In genomic region chr8:10717297-10717696, GRCm38 (mm10) we compare ENCODE assay signal across 23 mouse cellular contexts.
DNase-seq lines count a peak whose midpoint lies in the region; ATAC-seq and TF ChIP-seq lines count a peak whose summit lies in the region.
"Had no signal": no experiment of that assay in that cellular context is flagged by ENCODE, and none has a peak within 500 bp of the region (broad histone marks: within the 10 kb centered on the region; RNA-seq: fewer than 3 reads in every experiment).

No protein-coding gene starts in this region.

- no peak overlapping the region for H3K9ac ChIP-seq in kidney, embryonic 14.5 days (ENCODE audit: low read depth, low read length)
- no peak overlapping the region for H3K9ac ChIP-seq in kidney, postnatal 0 days (ENCODE audit: low read depth, low read length)
- H3K9ac ChIP-seq: embryonic facial prominence, embryonic 12.5 days; embryonic facial prominence, embryonic 15.5 days; forebrain, postnatal 0 days; hindbrain, embryonic 13.5 days had no signal

- peak; percentile 21 for DNase-seq in embryo, embryonic 10 days (ENCODE audit: low spot score)
- no peak for DNase-seq in embryo, embryonic 10.5 days (ENCODE audit: low spot score)
- no peak for DNase-seq in kidney, postnatal 10 days
- DNase-seq in kidney, postnatal 0 days (ENCODE audit: low spot score), result peak; percentile 46
- DNase-seq in kidney, adult 11 months, result no peak
- DNase-seq in mesoderm, embryonic 11.5 days (ENCODE audit: low read depth, low spot score), result peak; percentile 37
- DNase-seq: adrenal gland, adult 8-10 months; adrenal gland, postnatal 25 days; cerebellum, adult 11-12 months; cerebellum, adult 8-10 months; cerebellum, postnatal 10 days; cerebellum, postnatal 36 days; forebrain, postnatal 0 days; gastrocnemius, adult 2 months; gastrocnemius, postnatal 14 days; heart, adult 11 months had no signal

- peaks cover 7% of the 10 kb centered on the region; the same call in 1 of the 2 replicates for H3K4me1 ChIP-seq in kidney, embryonic 14.5 days (ENCODE audit: control insufficient read depth, insufficient read depth, low read length)
- peaks cover 17% of the 10 kb centered on the region for H3K4me1 ChIP-seq in kidney, postnatal 0 days (replicated peaks; ENCODE audit: insufficient read depth, low read length)
- H3K4me1 ChIP-seq: embryonic facial prominence, embryonic 12.5 days; embryonic facial prominence, embryonic 15.5 days had no signal

- peak; percentile 72 for ATAC-seq in kidney, embryonic 14.5 days (ENCODE audit: low FRiP score, low TSS enrichment)
- 0 out of 2 replicates have a peak, but pooled peaks have one; percentile 29 for ATAC-seq in kidney, postnatal 0 days (replicated peaks; ENCODE audit: low FRiP score, low read depth)
- ATAC-seq: activated CD4-positive, CD25-positive, alpha-beta regulatory T cell, adult 4 months; forebrain, embryonic 14.5 days; forebrain, postnatal 0 days had no signal

- no peak overlapping the region for H3K27ac ChIP-seq in kidney, embryonic 14.5 days (ENCODE audit: low read depth, low read length)
- no peak overlapping the region for H3K27ac ChIP-seq in kidney, postnatal 0 days
- H3K27ac ChIP-seq: embryonic facial prominence, embryonic 12.5 days; embryonic facial prominence, embryonic 15.5 days; gastrocnemius, adult 2 months; hindbrain, embryonic 13.5 days had no signal

- H3K4me2 ChIP-seq in kidney, embryonic 14.5 days (replicated peaks; ENCODE audit: low read depth, low read length), result no peak overlapping the region
- peak overlapping the region; percentile 15; the same call in 1 of the 2 replicates for H3K4me2 ChIP-seq in kidney, postnatal 0 days (ENCODE audit: low read length)
- H3K4me2 ChIP-seq: embryonic facial prominence, embryonic 12.5 days; embryonic facial prominence, embryonic 15.5 days; heart, embryonic 11.5 days; hindbrain, embryonic 13.5 days had no signal

- H3K36me3 ChIP-seq in kidney, embryonic 14.5 days (ENCODE audit: control insufficient read depth, insufficient read depth, low read length), result no peaks in the 10 kb centered on the region
- no peaks in the 10 kb centered on the region for H3K36me3 ChIP-seq in kidney, postnatal 0 days (ENCODE audit: insufficient read depth, low read length)
- H3K36me3 ChIP-seq: embryonic facial prominence, embryonic 12.5 days; embryonic facial prominence, embryonic 15.5 days; hindbrain, embryonic 13.5 days had no signal

- no peak for TF ChIP-seq CTCF in kidney, postnatal 0 days (IDR thresholded peaks at IDR 0.05; ENCODE audit: low read depth)

- no peaks in the 10 kb centered on the region for H3K9me3 ChIP-seq in kidney, embryonic 14.5 days (ENCODE audit: control insufficient read depth, low read length)
- no peaks in the 10 kb centered on the region for H3K9me3 ChIP-seq in kidney, postnatal 0 days (replicated peaks; ENCODE audit: low read length)
- H3K9me3 ChIP-seq: embryonic facial prominence, embryonic 12.5 days; embryonic facial prominence, embryonic 15.5 days; hindbrain, embryonic 13.5 days had no signal

- no peak overlapping the region for H3K4me3 ChIP-seq in kidney, embryonic 14.5 days (ENCODE audit: low read length)
- no peak overlapping the region for H3K4me3 ChIP-seq in kidney, postnatal 0 days (replicated peaks; ENCODE audit: low read depth, low read length)
- H3K4me3 ChIP-seq: embryonic facial prominence, embryonic 12.5 days; embryonic facial prominence, embryonic 15.5 days; gastrocnemius, adult 2 months; hindbrain, embryonic 13.5 days had no signal

- 23% methylated on average over 8 of the region's 8 CpGs for WGBS in kidney, embryonic 14.5 days
- WGBS in kidney, postnatal 0 days, result 26% methylated on average over 8 of the region's 8 CpGs

- H3K27me3 ChIP-seq in kidney, embryonic 14.5 days (ENCODE audit: control insufficient read depth, insufficient read depth, low read length), result no peaks in the 10 kb centered on the region
- no peaks in the 10 kb centered on the region for H3K27me3 ChIP-seq in kidney, postnatal 0 days (ENCODE audit: insufficient read depth, low read length)
- H3K27me3 ChIP-seq: embryonic facial prominence, embryonic 15.5 days; hindbrain, embryonic 13.5 days had no signal

Comparison
In these comparisons a context has a peak if more than half of its experiments do, and no peak if none do; other contexts are left out.
1. DNase-seq: peak in embryo, embryonic 10 days (single experiment), kidney, postnatal 0 days (single experiment) and mesoderm, embryonic 11.5 days (single experiment); none in embryo, embryonic 10.5 days (single experiment), kidney, postnatal 10 days (single experiment) and kidney, adult 11 months (single experiment).